Mouse (Mus musculus): ENCODE measurements at regions not wholly inside any gene's neighbourhood (a gene's known extent, or its start where the extent isn't known, plus 50 kb on each side); places are given as distances from the start of the nearest gene placed in this dataset.

- intact Hi-C loops (cut with DNase I): no loop called here
- no peak for DNase-seq (ENCODE audit: low spot score in 2 of 2)
Measured at GRCm38 (mm10) chr7:69398299-69398698, 649.3 kb upstream of the Arrdc4 start.

GRCm38 (mm10) chr7:69396868-69397267 is 647.8 kb upstream of the Arrdc4 start:
- DNase-seq (ENCODE audit: low spot score in 2 of 2): peak; percentile 1 to 8
- intact Hi-C loops (cut with DNase I): no loop called here
